Mouse (Mus musculus): ENCODE data around the gene Hmga1b.
"Not testable (repeated sequence)": the region's sequence is repeated elsewhere in the genome, so short reads cannot be mapped to it uniquely, and the experiment has no call there.

Gene Hmga1b

GRCm38 (mm10) chr11:120783426-120784063, 21.0 kb downstream of the Hmga1b start:
- no peak for DNase-seq (ENCODE audit: low spot score in 2 of 2)

- DNase-seq (ENCODE audit: low spot score in 2 of 2) = peak; percentile 66 to 78
Measured at GRCm38 (mm10) chr11:120784064-120784791, 21.6 kb downstream of the Hmga1b start, which contains the start of the genes Rfng and Gps1. Rfng (minus strand) TSS chr11:120784207. Gps1 (plus strand) TSS chr11:120784272.

DNA sequence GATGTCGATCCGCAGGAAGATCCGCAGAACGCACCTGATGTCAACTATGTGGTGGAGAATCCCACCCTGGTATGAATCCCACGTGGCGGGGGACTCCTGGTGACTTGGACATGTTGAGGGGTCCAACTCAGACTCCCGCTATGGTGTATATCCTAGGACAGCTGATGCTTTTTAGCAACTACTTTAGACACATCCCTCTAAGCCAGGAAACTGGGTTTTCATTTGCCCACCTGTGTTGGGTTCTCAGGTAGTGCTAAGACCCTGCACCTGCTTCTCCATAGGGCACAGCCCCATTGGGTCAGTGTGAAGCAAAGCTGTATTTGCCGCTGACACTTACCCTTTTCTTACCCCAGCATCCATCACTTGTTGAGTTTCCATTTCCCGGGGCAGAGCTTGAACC, 22.6 kb downstream of the Hmga1b start:
- DNase-seq (ENCODE audit: low spot score in 2 of 2) = no peak

DNA sequence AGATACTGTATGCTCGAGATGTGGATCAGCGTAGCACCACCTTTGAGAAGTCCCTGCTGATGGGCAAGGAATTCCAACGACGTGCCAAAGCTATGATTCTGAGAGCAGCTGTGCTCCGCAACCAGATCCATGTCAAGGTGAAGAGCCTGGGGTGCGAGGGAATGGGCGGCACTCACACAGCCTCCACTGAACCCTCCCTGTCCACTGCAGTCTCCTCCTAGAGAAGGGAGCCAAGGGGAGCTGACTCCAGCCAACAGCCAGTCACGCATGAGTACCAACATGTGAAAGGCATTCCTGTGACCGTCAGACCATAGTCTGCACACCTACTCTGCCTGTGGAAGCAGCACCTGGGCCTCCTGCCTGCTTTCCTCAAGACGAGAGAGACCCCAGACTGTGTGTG, 25.9 kb downstream of the Hmga1b start:
- not testable (repeated sequence) for DNase-seq (ENCODE audit: low spot score in 2 of 2)

DNA sequence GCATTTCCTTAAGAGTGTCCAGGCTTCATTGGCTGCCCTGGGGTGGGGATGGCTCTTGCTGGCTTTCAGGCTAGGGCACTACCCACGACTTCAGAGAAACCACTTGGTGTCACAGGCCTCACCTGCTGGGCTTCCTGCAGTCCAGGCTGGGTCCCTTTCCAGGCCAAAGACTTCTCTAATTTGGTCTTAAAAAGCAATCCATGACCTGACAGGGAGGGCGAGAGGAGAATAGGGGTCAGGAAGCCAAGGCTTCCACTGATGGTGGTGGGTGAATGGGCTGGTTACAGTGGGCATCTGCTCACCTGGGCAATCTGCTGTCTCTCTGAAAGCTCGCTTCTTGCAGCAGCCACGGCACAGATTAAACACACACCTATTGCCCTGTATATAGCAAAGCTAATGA, 26.8 kb downstream of the Hmga1b start:
- no peak for DNase-seq (ENCODE audit: low spot score in 2 of 2)

DNA sequence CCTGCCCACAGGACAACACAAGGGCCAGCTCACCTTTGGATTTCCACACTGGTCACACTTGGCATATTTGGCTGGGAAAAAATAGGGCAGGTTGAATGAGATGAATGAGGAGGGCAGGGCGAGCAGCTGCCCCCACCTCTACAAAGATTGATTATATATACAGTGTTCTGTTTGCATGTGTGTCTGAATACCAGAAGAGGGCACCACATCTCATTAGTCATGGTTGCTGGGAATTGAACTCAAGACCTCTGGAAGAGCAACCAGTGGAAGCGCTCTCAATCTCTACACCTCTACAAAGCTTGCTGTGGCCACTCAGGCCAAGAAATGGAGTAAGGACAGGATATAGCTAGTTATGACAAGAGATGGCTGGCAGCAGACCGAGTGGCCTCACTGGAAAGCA, 27.2 kb downstream of the Hmga1b start:
- no peak for DNase-seq (ENCODE audit: low spot score in 2 of 2)

- DNase-seq (ENCODE audit: low spot score in 2 of 2) = no peak
Measured at GRCm38 (mm10) chr11:120792652-120793051, 30.1 kb downstream of the Hmga1b start.

- DNase-seq (ENCODE audit: low spot score in 2 of 2) = peak; percentile 95 to 97
Measured at GRCm38 (mm10) chr11:120795756-120796613, 33.4 kb downstream of the Hmga1b start, which contains the start of gene Dus1l. Dus1l (minus strand) TSS chr11:120796403.

- DNase-seq (ENCODE audit: low spot score in 2 of 2) = no peak
Measured at GRCm38 (mm10) chr11:120796614-120796946, 34.0 kb downstream of the Hmga1b start.

- DNase-seq (ENCODE audit: low spot score in 2 of 2) = no peak
Measured at GRCm38 (mm10) chr11:120798244-120798643, 35.6 kb downstream of the Hmga1b start.

- DNase-seq (ENCODE audit: low spot score in 2 of 2) = no peak
Measured at GRCm38 (mm10) chr11:120799316-120799890, 36.8 kb downstream of the Hmga1b start.

GRCm38 (mm10) chr11:120800061-120800904, 37.7 kb downstream of the Hmga1b start:
- peak; percentile 64 to 82 for DNase-seq (ENCODE audit: low spot score in 2 of 2)

DNA sequence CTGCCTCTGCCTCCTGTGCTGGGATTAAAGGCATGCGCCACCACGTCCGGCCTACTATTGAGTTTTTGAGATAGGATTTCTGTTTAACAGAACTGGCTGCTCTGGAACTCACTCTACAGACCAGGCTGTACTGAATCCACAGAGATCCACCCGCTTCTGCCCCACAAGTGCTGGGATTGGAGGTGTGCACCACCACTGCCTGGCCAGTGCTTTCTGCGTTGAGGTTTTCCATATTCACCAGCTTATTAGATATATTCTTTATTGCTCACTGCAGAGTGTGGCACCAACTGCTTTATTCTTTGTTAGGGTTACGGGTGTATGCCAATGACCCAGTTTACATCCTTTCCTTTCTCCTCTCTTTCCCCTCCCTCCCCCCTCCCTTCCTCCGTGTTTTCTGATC, 41.7 kb downstream of the Hmga1b start:
- no peak for DNase-seq (ENCODE audit: low spot score in 2 of 2)

- no peak for DNase-seq (ENCODE audit: low spot score in 2 of 2)
Measured at GRCm38 (mm10) chr11:120804769-120805168, 42.2 kb downstream of the Hmga1b start.

- no peak for DNase-seq (ENCODE audit: low spot score in 2 of 2)
Measured at GRCm38 (mm10) chr11:120805375-120806298, 43.0 kb downstream of the Hmga1b start.

- DNase-seq (ENCODE audit: low spot score in 2 of 2) = no peak
Measured at GRCm38 (mm10) chr11:120808010-120808409, 45.4 kb downstream of the Hmga1b start.

GRCm38 (mm10) chr11:120812068-120812467, 49.5 kb downstream of the Hmga1b start:
- DNase-seq (ENCODE audit: low spot score in 2 of 2) = no peak
